Mouse (Mus musculus): Measurements from ENCODE around the gene Pik3c2b. TPM values are rescaled to one million over a fixed set of nuclear protein-coding genes. Genes with fewer than 3 reads are reported as not detected.
A peak's percentile ranks its signal among the peaks of the same experiment; 100 is the strongest.

Gene Pik3c2b
- total RNA-seq, 2 experiments from 2014 or later: 41.7 to 47.7 TPM

GRCm38 (mm10) chr1:133090641-133091040, 45.2 kb downstream of the Pik3c2b start:
- no peak for DNase-seq (ENCODE audit: low spot score in 2 of 2)

GRCm38 (mm10) chr1:133091483-133091882, 46.0 kb downstream of the Pik3c2b start:
- no peak for DNase-seq (ENCODE audit: low spot score in 2 of 2)

GRCm38 (mm10) chr1:133093719-133094118, 48.3 kb downstream of the Pik3c2b start:
- DNase-seq (ENCODE audit: low spot score in 2 of 2): no peak

GRCm38 (mm10) chr1:133100980-133101798, 55.7 kb downstream of the Pik3c2b start:
- DNase-seq (ENCODE audit: low spot score in 2 of 2): peak; percentile 45 to 70

- DNase-seq (ENCODE audit: low spot score in 2 of 2): no peak
Observed at GRCm38 (mm10) chr1:133102108-133102507, 56.6 kb downstream of the Pik3c2b start.

- DNase-seq (ENCODE audit: low spot score in 2 of 2): no peak
Observed at GRCm38 (mm10) chr1:133103315-133103714, 57.8 kb downstream of the Pik3c2b start.

- no peak for DNase-seq (ENCODE audit: low spot score in 2 of 2)
Observed at GRCm38 (mm10) chr1:133103871-133104270, 58.4 kb downstream of the Pik3c2b start.

- no peak for DNase-seq (ENCODE audit: low spot score in 2 of 2)
Observed at GRCm38 (mm10) chr1:133116108-133116507, 70.6 kb downstream of the Pik3c2b start.

GRCm38 (mm10) chr1:133118127-133118526, 72.7 kb downstream of the Pik3c2b start:
- no peak for DNase-seq (ENCODE audit: low spot score in 2 of 2)

GRCm38 (mm10) chr1:133118844-133119243, 73.4 kb downstream of the Pik3c2b start:
- no peak for DNase-seq (ENCODE audit: low spot score in 2 of 2)

- DNase-seq (ENCODE audit: low spot score in 2 of 2): no peak
Observed at GRCm38 (mm10) chr1:133119931-133120712, 74.7 kb downstream of the Pik3c2b start.

- DNase-seq (ENCODE audit: low spot score in 2 of 2): no peak
Observed at GRCm38 (mm10) chr1:133121246-133121645, 75.8 kb downstream of the Pik3c2b start.

- no peak for DNase-seq (ENCODE audit: low spot score in 2 of 2)
Observed at GRCm38 (mm10) chr1:133124137-133124536, 78.7 kb downstream of the Pik3c2b start.

GRCm38 (mm10) chr1:133125640-133126364, 80.3 kb downstream of the Pik3c2b start:
- DNase-seq (ENCODE audit: low spot score in 2 of 2): no peak

- no peak for DNase-seq (ENCODE audit: low spot score in 2 of 2)
Observed at GRCm38 (mm10) chr1:133126365-133126740, 80.9 kb downstream of the Pik3c2b start.

- DNase-seq (ENCODE audit: low spot score in 2 of 2): no peak
Observed at GRCm38 (mm10) chr1:133127328-133127727, 81.9 kb downstream of the Pik3c2b start.

GRCm38 (mm10) chr1:133129471-133130221, 84.2 kb downstream of the Pik3c2b start:
- no peak for DNase-seq (ENCODE audit: low spot score in 2 of 2)

- peak; percentile 93 to 98 for DNase-seq (ENCODE audit: low spot score in 2 of 2)
Observed at GRCm38 (mm10) chr1:133130638-133131560, 85.4 kb downstream of the Pik3c2b start, which contains the start of gene Ppp1r15b. Gene Ppp1r15b (plus strand): TSS chr1:133131143.

- no peak for DNase-seq (ENCODE audit: low spot score in 2 of 2)
Observed at GRCm38 (mm10) chr1:133131561-133131905, 86.1 kb downstream of the Pik3c2b start.

- no peak for DNase-seq (ENCODE audit: low spot score in 2 of 2)
Observed at GRCm38 (mm10) chr1:133131936-133132335, 86.5 kb downstream of the Pik3c2b start.
